Mouse (Mus musculus) right cerebral cortex, adult 18-20 months (tissue): Measurements from ENCODE around the gene Snrnp25.

ENCODE experiments used
- DNase-seq: peaks from one replicate; pipeline ENCODE4 v3.0.0; 2022; ENCODE audit warnings: mixed read lengths

Snrnp25 gene

DNA sequence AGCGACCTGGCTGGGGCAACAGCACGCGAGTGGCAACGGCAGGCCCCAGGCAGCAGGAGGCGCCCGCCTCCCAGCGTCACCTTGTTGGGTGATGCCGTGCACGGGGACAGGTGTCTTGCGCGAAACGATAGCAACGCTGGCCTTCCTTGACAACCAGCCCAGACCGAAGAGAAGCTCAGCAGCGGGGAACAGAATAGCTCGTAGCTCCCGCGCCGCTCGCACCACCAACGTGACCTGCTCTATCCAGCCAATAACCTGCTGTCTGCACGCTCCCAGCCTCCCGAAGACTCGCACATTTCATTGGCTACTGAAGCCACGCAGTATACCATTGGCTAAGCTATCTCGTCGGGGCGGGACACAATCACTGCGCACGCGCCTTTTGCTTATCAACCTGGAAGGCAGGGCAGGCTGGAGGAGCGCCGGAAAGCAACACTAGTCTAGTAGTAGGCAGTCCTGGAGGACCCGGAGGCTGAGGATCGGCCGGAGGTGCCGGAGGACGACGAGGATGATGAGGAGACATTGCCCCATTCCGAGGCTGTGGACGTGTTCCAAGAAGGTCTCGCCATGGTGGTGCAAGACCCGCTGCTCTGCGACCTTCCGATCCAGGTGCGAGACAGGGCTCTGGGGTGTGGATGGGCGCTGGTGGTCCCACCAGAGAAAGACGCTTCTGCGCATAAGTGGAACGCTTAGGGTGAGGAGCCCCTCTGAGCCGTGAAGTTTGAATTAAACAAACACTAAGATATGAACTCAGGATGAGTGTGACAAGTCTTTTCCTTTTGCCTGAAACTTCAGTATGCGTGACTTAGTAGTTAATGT, at the start of gene Snrnp25:
Gene Snrnp25 (plus strand): TSS at position 358 of the 816 bp plus-strand sequence.
- peak; percentile 97 for DNase-seq

- DNase-seq = no peak
Observed at GRCm38 (mm10) chr11:32156854-32157630, 48.2 kb upstream of the Snrnp25 start.

GRCm38 (mm10) chr11:32157791-32158594, 47.2 kb upstream of the Snrnp25 start:
- peak; percentile 86 for DNase-seq

DNA sequence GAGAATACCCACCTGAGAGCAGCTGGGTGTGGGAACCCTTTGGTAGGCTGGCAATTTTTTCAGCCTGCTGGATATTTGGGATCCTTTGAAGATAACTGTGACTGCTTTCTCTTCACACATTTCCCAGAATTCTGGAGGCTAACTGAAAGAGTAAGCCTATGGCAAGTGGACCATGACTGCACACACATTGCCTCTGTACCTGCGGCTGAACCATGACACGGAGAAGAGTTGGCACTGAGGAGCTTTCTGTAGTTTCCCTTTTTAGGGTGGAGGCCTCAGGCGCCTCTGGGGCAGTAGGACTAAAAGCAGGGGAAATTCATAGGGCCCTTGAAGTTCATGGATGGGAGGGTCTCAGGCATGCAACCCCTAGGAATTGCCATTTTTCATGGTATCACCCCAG, 46.0 kb upstream of the Snrnp25 start:
- DNase-seq = no peak

DNA sequence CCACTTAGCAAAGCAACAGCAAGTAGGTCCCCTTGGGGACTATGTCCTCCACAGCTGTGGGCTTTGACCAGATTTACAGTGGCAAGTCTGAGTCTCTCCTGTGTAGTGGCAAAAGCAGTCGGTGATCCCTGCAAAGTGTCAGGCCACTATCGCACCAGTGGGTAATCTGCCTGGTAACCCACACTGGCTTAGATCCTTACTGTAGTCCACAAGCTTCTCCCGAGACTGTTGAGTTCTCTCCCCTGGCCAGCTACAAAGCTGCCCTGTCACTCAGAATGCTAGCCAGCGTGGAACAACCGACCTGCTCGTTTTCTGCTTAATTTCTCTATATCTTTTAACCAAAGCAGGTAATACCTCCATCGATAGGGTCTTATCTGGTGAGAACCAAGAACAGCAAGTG, 44.9 kb upstream of the Snrnp25 start:
- no peak for DNase-seq

- DNase-seq = peak; percentile 41
Observed at GRCm38 (mm10) chr11:32161500-32161899, 43.7 kb upstream of the Snrnp25 start.

DNA sequence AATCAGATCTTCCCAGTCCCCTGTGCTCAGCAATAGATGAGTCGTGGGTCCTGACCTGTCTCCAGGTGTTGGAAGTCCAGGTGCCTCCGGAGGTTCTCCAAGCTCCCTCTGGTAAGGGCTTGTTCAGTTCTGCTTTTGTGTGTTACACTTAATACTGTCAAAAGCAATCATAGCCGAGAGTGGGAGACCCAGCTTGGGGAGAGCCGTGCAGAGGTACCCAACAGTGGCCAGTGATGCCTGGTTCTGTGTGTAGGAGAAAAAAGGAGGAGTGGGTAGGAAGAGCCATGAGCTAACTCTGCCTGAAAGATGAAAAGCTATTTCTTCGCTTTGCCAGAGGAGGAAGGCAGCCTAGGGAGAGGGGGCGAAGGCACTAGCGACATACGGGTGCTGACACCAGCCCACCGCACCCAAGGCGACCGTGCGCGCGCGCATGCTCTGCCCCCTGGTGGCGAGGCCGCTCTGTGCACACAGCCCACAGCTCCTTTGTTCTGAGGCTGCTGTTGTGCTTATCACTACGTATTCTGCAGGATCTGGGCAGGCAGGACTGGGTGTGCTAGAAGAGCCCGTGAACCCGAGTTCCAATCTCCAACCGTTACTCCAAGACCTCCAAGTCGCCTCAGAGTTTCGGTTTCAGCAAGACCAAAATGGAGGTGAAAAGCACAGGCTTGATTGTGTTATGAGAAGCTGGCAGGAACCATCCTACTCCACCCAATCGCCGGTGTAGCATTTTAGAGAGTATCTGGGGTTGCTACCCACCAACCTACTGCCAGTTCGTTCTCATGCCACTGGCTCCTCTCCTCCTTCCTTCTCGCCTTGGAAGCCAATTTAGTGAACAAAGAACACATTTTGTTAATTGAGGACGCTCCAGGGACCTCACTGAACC, 43.1 kb upstream of the Snrnp25 start:
- peak; percentile 88 for DNase-seq

- no peak for DNase-seq
Observed at GRCm38 (mm10) chr11:32166683-32167082, 38.5 kb upstream of the Snrnp25 start.

DNA sequence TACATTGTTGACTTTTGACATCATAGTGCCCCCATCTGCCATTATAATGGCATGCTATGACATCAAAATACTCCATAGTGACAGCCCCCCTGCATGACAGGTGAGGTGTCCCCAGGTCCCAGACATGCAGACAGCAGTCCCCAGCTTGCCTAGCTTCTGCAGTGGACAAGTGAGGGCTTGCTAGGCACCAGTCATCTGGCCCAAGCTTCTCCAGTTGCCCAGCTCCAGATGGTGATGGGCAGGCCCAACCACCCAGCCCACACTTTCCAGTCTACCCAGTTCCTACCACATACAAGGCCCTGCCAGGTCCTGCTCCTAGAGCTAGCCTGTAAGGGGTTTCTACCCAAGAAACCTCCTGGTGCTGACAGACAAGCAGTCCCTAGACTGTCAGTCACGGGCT, 26.7 kb upstream of the Snrnp25 start:
- no peak for DNase-seq

GRCm38 (mm10) chr11:32181246-32181645, 24.0 kb upstream of the Snrnp25 start:
- no peak for DNase-seq

DNA sequence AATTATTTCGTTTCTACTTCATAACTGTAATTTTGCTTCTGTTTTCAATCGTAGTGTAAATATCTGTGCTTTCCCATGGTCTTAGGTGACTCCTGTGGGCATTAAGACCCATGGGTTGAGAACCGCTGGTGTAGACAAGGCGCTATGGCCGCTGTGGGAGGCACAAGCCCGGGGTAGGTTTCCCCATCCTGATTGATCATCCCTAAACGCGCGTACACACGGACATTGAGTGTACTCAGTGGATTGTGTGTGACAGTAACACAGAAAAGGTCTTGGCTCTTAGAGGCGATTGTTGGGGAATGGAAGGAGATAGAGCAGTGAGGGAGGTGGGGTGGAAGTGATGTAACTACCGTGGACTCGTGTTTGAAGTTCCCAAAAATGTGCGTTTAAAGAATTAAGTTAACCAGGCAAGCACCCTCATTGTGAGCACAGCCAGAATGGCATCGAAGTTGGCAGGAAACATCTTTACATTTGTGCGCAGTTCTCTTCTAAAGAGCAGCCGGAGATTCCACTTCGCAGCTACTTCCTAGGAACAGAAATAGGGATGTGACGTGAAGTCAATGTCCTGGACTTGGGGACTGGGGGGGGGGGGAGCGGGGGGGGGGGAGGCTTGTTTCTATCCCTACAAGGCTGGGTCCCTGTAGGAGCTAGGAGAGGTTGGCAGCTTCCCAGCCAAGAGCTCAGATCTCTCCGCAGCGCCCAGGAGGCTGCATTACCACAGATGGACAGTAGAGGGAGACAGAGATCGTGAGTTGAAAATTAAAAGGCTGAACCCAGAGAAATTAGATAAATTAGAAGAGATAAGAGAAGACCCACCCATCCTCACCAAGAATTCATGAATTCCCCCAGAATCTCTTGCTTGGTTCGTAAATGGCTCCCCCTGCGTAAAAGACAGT, 23.0 kb upstream of the Snrnp25 start:
- DNase-seq = peak; percentile 81

DNA sequence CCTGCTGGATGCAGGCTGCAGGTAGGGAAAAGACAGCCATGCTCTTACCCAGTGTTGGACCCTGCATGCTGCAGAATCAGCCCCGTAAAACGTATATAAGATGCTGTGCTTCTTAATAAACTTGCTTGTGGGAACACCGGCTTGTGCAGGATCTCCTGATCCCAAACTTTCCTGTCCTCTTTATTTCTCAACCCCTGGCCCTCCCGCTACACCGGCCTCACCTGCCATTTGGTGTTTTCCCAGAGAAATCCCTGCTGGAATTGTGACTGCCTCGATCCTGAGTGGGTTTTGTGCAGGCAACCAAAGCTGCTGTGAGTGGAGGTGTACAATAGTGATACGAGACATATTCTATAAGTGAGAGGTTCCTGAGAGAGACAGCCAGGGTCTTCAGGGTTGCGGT, 20.7 kb upstream of the Snrnp25 start:
- no peak for DNase-seq

DNA sequence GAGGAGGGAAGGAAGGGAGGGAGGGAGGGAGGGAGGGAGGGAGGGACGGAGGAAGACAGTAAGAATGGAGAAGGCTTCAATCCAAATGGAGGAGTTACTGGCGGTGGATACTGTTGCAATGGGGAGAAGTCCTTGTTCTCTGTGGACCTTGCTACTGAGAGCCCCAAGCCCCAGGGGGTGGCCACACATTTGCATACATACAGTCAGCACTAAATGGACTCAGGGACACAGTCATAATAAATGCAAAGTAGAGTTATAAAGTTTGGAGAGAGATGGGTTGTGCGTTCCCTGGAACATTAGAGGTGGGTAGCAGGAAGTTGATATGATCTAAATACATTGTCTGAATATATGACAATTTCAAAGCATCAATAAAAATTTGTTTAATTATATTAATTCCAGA, 19.2 kb upstream of the Snrnp25 start:
- DNase-seq = no peak

DNA sequence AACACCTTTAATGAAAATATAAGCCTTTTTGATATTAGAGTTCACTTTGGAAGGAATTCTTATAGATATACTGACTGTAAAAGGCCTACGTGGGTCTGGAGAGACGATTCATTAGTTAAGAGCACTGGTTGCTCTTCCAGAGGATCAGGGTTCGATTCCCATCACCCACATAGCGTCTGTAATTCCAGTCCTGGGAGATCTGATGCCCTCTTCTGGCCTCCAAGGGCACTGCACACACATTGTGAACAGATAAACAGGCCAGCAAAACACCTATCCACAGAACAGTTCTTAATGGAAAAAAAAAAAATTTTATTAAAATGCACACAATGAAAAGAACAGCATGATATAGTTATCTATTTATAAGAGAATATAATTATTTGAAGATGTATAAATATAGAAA, 18.0 kb upstream of the Snrnp25 start:
- DNase-seq = no peak

- DNase-seq = no peak
Observed at GRCm38 (mm10) chr11:32188881-32189280, 16.3 kb upstream of the Snrnp25 start.

- DNase-seq = no peak
Observed at GRCm38 (mm10) chr11:32189434-32189833, 15.8 kb upstream of the Snrnp25 start.

DNA sequence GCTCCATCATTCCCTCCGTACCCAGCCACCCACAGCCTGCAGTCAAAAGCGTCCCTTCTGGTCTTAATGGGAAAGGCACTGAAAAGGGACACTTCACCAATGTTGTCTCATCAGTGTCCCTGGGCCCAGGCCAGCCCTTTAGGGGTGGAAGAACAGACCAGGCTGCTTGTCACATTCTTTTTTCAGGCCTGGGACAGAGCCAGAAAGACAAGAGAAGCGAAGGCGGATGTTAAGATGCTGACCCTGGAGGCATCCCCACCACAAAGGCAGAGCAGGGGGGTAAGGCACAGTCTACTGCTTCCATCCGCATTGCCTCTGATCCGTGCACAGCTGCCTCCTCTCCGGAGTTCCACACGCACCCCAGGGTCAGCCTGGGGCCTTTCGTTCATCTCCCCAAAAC, 15.1 kb upstream of the Snrnp25 start:
- DNase-seq = no peak

- DNase-seq = no peak
Observed at GRCm38 (mm10) chr11:32190603-32191110, 14.6 kb upstream of the Snrnp25 start.

GRCm38 (mm10) chr11:32193156-32193555, 12.1 kb upstream of the Snrnp25 start:
- no peak for DNase-seq

- no peak for DNase-seq
Observed at GRCm38 (mm10) chr11:32194086-32194485, 11.1 kb upstream of the Snrnp25 start.

GRCm38 (mm10) chr11:32194626-32195025, 10.6 kb upstream of the Snrnp25 start:
- DNase-seq = no peak
